Mouse (Mus musculus): ENCODE results near the gene 6330403K07Rik.
A peak's percentile ranks its signal among the peaks of the same experiment; 100 is the strongest.

6330403K07Rik gene

DNA sequence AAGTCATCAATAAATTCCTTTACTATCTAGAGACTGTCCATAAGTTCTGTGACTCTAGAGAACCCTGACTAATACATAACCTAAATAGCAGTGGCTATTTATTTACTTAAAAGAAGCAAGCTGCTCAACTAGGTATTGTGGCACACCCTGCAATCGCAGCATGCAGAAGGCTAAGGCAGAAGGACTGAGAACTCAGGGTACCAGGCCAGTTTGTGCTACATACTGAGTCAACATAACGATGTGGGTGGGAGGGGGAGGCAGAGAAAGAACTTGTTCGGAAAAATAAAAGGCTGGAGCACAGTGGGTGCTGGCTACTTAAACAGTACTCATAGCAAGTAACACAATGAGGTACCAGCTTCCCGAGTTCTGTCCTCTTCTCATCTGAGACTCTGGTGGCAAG, 32.1 kb downstream of the 6330403K07Rik start:
- no peak for ATAC-seq (ENCODE audit: insufficient number of reproducible peaks, low FRiP score, low TSS enrichment)

DNA sequence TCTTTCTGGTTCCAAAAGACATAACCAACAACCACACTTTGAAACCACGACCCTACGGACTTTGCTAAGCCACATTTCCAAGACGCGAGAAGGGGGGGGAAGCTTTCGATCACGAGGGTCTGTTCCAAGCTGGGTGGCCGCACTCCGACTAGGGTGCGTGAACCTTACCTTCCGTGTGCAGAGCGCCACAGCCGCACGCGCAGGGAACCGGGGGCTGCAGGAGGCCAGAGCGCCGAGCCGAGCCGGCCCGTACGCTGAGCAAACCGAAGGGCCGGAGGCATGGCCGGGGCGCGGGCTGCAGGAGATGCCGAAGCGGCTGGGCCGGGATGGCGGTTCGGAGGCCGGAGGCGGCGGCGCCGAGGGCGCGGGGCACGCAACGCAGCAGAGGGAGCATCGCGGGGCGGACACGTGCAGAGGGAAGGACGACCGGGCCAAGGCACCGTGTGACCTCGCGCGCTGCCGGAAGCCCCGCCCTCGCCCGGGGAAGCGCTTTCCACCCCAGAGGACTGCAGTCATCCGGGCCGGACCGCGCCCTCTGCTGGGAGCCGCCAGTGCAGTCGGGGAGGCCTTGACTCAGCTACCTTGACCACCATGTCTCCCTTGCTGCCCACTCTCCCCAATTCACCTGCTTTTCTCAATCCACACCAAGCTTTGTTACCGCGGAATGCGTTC, 50.6 kb downstream of the 6330403K07Rik start, which contains the start of gene C1qbp:
TSS of gene C1qbp (minus strand) at position 470 of the 672 bp plus-strand sequence.
- peak; percentile 93 for ATAC-seq (ENCODE audit: insufficient number of reproducible peaks, low FRiP score, low TSS enrichment)

DNA sequence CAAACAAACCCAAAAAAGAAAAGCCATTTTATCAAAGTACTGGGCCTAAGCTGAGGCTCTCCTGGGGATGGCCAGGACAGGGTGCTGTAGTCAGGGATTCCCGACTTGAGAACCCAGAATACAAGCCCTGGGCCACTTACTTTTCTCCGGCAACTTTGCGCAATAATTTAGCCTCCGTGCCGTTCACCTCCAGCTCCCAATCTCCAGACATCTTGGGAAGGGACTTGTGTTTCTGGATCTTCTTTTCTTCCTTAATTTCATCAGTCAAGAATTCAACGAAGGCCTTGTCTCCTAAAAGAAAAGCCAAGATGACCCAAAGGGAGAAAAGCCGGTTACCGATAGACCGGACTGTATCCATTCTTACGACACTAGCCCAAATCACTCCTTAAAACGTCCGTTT, 51.3 kb downstream of the 6330403K07Rik start:
- no peak for ATAC-seq (ENCODE audit: insufficient number of reproducible peaks, low FRiP score, low TSS enrichment)
